Mouse (Mus musculus) neural tube, postnatal 0 days (tissue): Measurements from ENCODE around the gene Cyba. TPM values are rescaled to one million over a fixed set of nuclear protein-coding genes. Genes with fewer than 3 reads are reported as not detected.

Experiments used
- microRNA-seq: library from miRNA; unstranded; fragments of <30 nt; microRNA quantifications from one replicate; pipeline ENCODE4, GENCODE M21; 2016
- polyA plus RNA-seq: library from polyadenylated mRNA; unstranded; fragments of >200 nt; fragmentation: Nextera tagmentation; extraction: Ambion mirVana; gene quantifications from 2 replicates; pipeline ENCODE4 v1.2.1, GENCODE M21; 2015

The Cyba gene
- 57.8 and 77.0 TPM in 2 replicates for polyA plus RNA-seq

GRCm38 (mm10) chr8:122432443-122433268 is at the start of gene Cyba:
Gene Cyba (minus strand): TSS chr8:122432930.

GRCm38 (mm10) chr8:122475580-122476320 is 43.0 kb upstream of the Cyba start, which contains the start of the genes Rnf166 and Ctu2:
Gene Rnf166 (minus strand): TSS chr8:122476064.
Gene Ctu2 (plus strand): TSS chr8:122476143.

GRCm38 (mm10) chr8:122460524-122461472 is 28.1 kb upstream of the Cyba start, which contains the start of gene Snai3:
Gene Snai3 (minus strand): TSS chr8:122460733.

GRCm38 (mm10) chr8:122443262-122444006 is 10.7 kb upstream of the Cyba start, which contains the start of gene Mvd:
Gene Mvd (minus strand): TSS chr8:122443422.

GRCm38 (mm10) chr8:122421376-122422070 is 11.2 kb downstream of the Cyba start, which contains the start of gene Il17c:
Gene Il17c (plus strand): TSS chr8:122422020.

GRCm38 (mm10) chr8:122376365-122377231 is 56.1 kb downstream of the Cyba start, which contains the start of gene Zc3h18:
Gene Zc3h18 (plus strand): TSS chr8:122376609.

Small RNAs within 50 kb of the gene (microRNA-seq; reads per million reads assigned to microRNA genes)
- not detected for gene Gm24366

Other genes with a start within 250 kb of the Cyba start
- gene Zfpm1, start 150.8 kb downstream of the Cyba start, polyA plus RNA-seq = 1.6 and 2.1 TPM in 2 replicates
- 0.48 and 0.51 TPM in 2 replicates for gene Trhr2, start 72.2 kb downstream of the Cyba start, polyA plus RNA-seq
- gene Zc3h18, start 56.3 kb downstream of the Cyba start, polyA plus RNA-seq = 21.4 and 22.8 TPM in 2 replicates
- 0.22 TPM in 1 of 2 replicates, not detected in the other for gene Il17c, start 10.9 kb downstream of the Cyba start, polyA plus RNA-seq
- 67.8 and 69.0 TPM in 2 replicates for gene Mvd, start 10.5 kb upstream of the Cyba start, polyA plus RNA-seq
- not detected in 2 replicates for gene Snai3, start 27.8 kb upstream of the Cyba start, polyA plus RNA-seq
- 28.1 and 29.9 TPM in 2 replicates for gene Rnf166, start 43.1 kb upstream of the Cyba start, polyA plus RNA-seq
- 84.8 and 91.5 TPM in 2 replicates for gene Ctu2, start 43.2 kb upstream of the Cyba start, polyA plus RNA-seq
- gene Piezo1, start 118.4 kb upstream of the Cyba start, polyA plus RNA-seq = 1.5 and 2.1 TPM in 2 replicates
- gene Cdt1, start 135.1 kb upstream of the Cyba start, polyA plus RNA-seq = 7.2 and 7.4 TPM in 2 replicates
- gene Aprt, start 144.0 kb upstream of the Cyba start, polyA plus RNA-seq = 199 and 204 TPM in 2 replicates
- 8.8 and 8.9 TPM in 2 replicates for gene Galns, start 178.5 kb upstream of the Cyba start, polyA plus RNA-seq
- gene Trappc2l, start 178.7 kb upstream of the Cyba start, polyA plus RNA-seq = 125 and 146 TPM in 2 replicates
- gene Pabpn1l, start 189.8 kb upstream of the Cyba start, polyA plus RNA-seq = not detected in 2 replicates